Mouse (Mus musculus) embryonic fibroblast, embryonic 13.5 days (primary cell): ENCODE measurements around the gene Tmem45a.

ENCODE experiments used
- CTCF ChIP-seq: IDR thresholded peaks from 2 replicates; pipeline ENCODE4 v1.5.1; 2011; ENCODE audit warnings: mild to moderate bottlenecking, control low read depth, low read length, moderate library complexity, borderline replicate concordance; ENCODE audit not compliant: insufficient read depth
- POLR2A ChIP-seq: IDR thresholded peaks from 2 replicates; pipeline ENCODE4 v1.6.1; 2011; ENCODE audit warnings: low read depth, mild to moderate bottlenecking, control low read depth, low read length, moderate library complexity

GRCm38 (mm10) chr16:56800469-56800868 is 85.5 kb downstream of the Tmem45a start:
- TF ChIP-seq POLR2A (no peak), CTCF (no peak)
